Mouse (Mus musculus) left cerebral cortex, adult 18-20 months (tissue): ENCODE data around the gene Ltb4r1. TPM values are rescaled to one million over a fixed set of nuclear protein-coding genes. Genes with fewer than 3 reads are reported as not detected.

ENCODE experiments used
- DNase-seq, 2 experiments: peaks; one replicate each; pipeline ENCODE4 v3.0.0; 2021 to 2022; ENCODE audit warnings: low spot score in 2 of 2, mixed read lengths in 1 of 2
- long read RNA-seq, 2 experiments: library from polyadenylated mRNA; stranded (forward); transcript quantifications; one replicate each; pipeline ENCODE4 v2.0.0; 2021
- total RNA-seq, 2 experiments: library from RNA; stranded (reverse); gene quantifications; 2 replicates each; pipeline ENCODE4 v1.2.3; 2021

Gene Ltb4r1
- total RNA-seq: under 1 TPM in 1 of 2 experiments, not detected in 1; 0.33 TPM
- long read RNA-seq, experiment 1: 0 reads
- long read RNA-seq, experiment 2: 0 reads

- no peak for DNase-seq
Observed at GRCm38 (mm10) chr14:55765696-55766095, at the start of gene Ltb4r1. Ltb4r1 (plus strand) TSS chr14:55765962.

GRCm38 (mm10) chr14:55716271-55716670 lies 49.5 kb upstream of the Ltb4r1 start:
- DNase-seq: no peak

GRCm38 (mm10) chr14:55716884-55717283 lies 48.9 kb upstream of the Ltb4r1 start:
- DNase-seq: no peak

- peak in 1 of 2 experiments; percentile 9 for DNase-seq
Observed at GRCm38 (mm10) chr14:55719737-55720136, 46.0 kb upstream of the Ltb4r1 start.

- DNase-seq: no peak
Observed at GRCm38 (mm10) chr14:55720666-55721065, 45.1 kb upstream of the Ltb4r1 start.

- DNase-seq: no peak
Observed at GRCm38 (mm10) chr14:55721076-55721475, 44.7 kb upstream of the Ltb4r1 start.

- peak; percentile 92 to 94 for DNase-seq
Observed at GRCm38 (mm10) chr14:55721700-55722437, 43.9 kb upstream of the Ltb4r1 start, which contains the start of gene Rabggta. Rabggta (minus strand) TSS chr14:55722263.

GRCm38 (mm10) chr14:55722438-55722945 lies 43.3 kb upstream of the Ltb4r1 start:
- no peak for DNase-seq

- no peak for DNase-seq
Observed at GRCm38 (mm10) chr14:55723433-55723832, 42.3 kb upstream of the Ltb4r1 start.

- DNase-seq: no peak
Observed at GRCm38 (mm10) chr14:55724411-55724871, 41.3 kb upstream of the Ltb4r1 start.

- no peak for DNase-seq
Observed at GRCm38 (mm10) chr14:55726261-55726660, 39.5 kb upstream of the Ltb4r1 start.

- no peak for DNase-seq
Observed at GRCm38 (mm10) chr14:55727889-55728685, 37.7 kb upstream of the Ltb4r1 start.

GRCm38 (mm10) chr14:55730116-55730515 lies 35.6 kb upstream of the Ltb4r1 start:
- no peak for DNase-seq

GRCm38 (mm10) chr14:55730531-55731032 lies 35.2 kb upstream of the Ltb4r1 start:
- DNase-seq: no peak

GRCm38 (mm10) chr14:55733889-55734288 lies 31.9 kb upstream of the Ltb4r1 start:
- no peak for DNase-seq

- no peak for DNase-seq
Observed at GRCm38 (mm10) chr14:55734869-55735268, 30.9 kb upstream of the Ltb4r1 start.

GRCm38 (mm10) chr14:55735334-55735733 lies 30.4 kb upstream of the Ltb4r1 start:
- DNase-seq: no peak

- DNase-seq: no peak
Observed at GRCm38 (mm10) chr14:55735758-55736157, 30.0 kb upstream of the Ltb4r1 start.

- DNase-seq: no peak
Observed at GRCm38 (mm10) chr14:55737086-55737687, 28.6 kb upstream of the Ltb4r1 start.

GRCm38 (mm10) chr14:55743711-55744110 lies 22.1 kb upstream of the Ltb4r1 start:
- peak; percentile 87 to 90 for DNase-seq
